Mouse (Mus musculus) cerebellum, postnatal 14 days (tissue): ENCODE measurements around the gene Fam205a2.
"Not testable (repeated sequence)": the region's sequence is repeated elsewhere in the genome, so short reads cannot be mapped to it uniquely, and the experiment has no call there.

Experiments used
- DNase-seq, 2 experiments: peaks; one replicate each; pipeline ENCODE4 v3.0.0; 2021; ENCODE audit warnings: mixed read lengths in 2 of 2

Fam205a2 gene

GRCm38 (mm10) chr4:42528075-42528474, at the start of gene Fam205a2:
TSS of gene Fam205a2 (minus strand) at chr4:42528175.
- not testable (repeated sequence) for DNase-seq
